Mouse (Mus musculus) kidney, postnatal 25 days (tissue): ENCODE measurements at regions not wholly inside any gene's neighbourhood (a gene's known extent, or its start where the extent isn't known, plus 50 kb on each side); places are given as distances from the start of the nearest gene placed in this dataset.

Source experiments
- DNase-seq, 2 experiments: peaks; one replicate each; pipeline ENCODE4 v3.0.0; 2021; ENCODE audit warnings: mixed read lengths in 2 of 2

DNA sequence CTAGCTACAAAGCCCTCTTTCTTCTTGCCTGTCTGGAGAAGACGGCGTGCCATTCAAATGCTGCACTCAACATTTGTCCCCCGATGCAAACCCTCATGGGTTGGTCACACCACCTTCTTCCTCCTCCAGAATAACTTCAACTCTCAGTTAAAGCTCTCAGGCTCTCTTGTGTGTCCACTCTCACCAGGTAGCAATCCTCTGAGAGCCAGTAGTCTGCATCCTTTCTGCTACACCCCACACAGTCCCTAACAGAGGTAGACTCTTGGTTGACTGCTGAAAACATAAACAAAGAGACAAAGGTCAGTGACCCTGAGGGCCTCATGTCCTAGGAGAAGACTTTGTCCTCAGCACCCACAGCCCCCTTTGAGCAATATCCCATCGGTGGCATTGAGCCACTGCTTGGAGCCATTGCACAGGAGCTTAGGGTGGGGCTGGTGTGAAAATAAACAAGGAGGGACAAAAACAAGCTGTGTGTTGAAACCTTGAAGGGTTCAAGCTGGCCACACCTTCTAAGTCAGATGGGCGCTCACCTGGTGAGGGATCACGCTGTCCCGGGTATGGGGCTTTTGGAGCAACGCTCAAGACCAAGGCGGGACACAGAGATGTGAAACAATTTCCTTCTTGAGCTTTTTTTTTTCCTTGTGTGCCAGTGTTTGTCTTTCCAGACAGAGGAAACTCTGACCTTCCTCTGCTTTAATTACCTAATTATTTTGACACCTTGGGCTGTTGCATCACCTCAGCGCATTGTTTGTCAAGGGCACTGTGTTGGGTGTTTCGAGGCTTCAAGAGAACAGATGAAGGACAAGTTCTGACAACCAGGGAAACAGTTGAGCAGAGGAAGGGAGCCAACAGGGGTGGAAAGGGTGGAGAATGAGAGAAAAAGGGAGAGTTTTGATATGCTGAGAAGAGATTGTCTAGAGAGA lies 101.4 kb upstream of the Bcl6 start:
- no peak for DNase-seq

DNA sequence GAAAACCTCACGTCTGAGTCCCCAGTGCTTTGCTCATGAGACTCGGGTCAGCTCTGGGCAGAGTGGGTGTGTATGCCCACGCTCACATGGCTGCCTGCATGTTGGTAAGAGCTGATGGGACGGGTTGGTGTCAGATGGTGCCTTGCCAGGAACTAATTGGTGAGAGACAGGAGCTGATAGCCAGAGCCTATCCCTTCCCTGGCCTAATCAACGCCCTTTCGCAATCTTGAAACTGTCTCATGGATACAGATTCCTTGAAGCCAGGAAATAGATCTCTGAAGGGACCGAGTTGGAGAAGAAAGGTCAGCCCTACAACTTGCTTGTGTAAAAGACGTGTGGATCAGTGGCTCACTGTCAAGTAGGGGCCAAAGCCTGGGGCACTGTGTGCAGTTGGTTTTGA lies 95.3 kb upstream of the Bcl6 start:
- DNase-seq, result no peak

DNA sequence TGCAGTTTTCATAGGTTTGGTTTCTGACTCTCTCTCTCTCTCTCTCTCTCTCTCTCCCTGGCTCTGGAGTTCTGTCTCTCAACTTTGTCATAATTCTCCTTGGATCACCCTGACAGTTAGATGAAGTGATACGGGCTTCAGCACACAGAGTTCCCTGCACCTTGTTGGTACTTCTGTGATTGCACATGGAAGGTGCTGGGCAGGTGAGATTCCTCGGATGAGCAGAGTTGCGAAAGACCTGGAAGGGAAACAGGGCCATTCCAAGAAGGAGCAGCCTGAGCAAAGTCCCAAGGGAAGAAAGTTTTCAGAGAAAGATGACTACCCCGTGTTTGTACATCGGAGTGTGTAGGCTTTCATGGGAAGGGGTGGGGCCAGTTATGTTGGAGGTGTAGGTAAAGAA lies 91.8 kb upstream of the Bcl6 start:
- no peak for DNase-seq

DNA sequence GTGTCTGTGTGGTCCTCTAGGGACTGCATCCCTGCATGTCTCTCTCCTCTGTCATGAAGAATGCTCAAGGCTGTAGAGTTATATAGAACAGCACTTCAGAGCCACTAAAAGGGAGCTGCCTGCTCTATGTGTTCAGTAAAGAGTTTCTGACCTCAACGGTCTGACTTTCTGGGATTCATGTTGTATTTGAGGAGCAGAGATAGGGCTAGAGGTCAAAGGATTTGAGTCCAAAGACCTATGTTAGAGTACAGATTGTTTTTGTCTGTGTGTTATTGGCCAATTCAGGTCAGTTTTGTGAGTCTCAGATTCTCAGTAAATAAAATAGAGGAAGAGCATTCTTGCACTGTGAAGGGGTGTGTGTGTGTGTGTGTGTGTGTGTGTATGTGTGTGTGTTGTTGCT lies 90.0 kb upstream of the Bcl6 start:
- no peak for DNase-seq

DNA sequence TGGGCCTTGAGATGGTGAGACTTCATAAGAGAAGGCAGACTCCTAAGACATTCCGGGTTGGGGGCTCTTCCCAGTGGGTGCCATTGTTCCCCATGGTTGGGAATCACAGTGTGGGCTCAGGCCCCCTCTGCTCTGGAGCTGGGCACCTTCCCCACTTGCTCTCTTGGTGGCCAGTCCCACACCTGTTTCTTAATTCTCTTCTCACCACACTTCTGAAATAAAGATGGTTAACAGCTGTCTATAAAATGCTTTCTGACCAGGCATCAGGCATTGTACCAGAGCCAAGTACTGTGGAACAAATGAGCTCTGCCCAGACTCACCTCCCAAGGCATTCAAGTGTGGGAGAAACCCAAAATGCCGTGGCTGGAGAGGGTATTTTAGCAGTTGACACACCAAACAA lies 88.8 kb upstream of the Bcl6 start:
- DNase-seq, result no peak

DNA sequence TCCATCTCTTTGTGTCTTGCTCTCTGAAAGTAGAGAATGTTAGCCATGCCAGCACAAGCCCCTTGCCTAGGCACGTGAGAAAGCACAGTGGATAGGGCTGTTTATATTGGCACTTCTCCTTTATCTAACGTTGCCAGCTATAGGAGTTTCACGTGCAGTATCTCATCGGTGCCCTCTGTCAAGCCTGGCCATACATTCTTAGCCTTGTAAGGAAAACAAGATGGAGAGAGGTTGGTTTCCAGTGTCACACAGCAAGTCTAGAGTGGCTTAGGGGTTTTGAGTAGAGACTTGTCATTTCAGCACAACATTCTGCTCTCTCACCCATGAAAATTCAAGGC lies 88.1 kb upstream of the Bcl6 start:
- no peak for DNase-seq

DNA sequence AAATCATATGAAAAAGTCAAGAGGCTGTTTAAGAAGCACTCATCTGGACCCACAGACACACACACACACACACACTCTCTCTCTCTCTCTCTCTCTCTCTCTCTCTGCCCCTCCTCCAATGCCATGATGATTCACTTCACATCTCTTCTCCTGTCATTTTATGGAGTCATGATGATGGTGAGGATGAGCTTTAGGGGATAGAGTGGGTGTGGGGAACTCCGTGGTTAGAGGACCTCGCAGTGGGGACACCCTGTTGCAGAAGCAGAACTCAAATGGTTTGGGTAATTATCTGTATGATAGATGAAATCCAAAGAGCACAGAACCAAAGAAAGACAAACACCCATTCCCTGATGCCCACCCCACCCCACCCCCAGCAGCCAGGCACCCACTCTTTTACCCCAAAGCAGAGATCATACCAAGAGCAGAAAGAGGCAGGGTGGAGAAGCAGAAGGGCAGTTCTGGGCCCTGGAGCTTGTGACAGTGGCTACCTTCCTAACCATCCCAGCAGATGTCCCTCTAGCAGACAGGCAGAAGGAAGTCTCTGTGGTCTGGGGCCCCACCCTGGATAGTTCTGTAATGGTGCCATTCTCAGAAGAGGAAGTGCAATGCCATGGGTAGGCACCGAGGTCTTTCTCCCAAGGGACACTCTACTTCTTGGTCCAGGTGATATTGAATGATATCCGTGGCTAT lies 87.6 kb upstream of the Bcl6 start:
- no peak for DNase-seq

DNA sequence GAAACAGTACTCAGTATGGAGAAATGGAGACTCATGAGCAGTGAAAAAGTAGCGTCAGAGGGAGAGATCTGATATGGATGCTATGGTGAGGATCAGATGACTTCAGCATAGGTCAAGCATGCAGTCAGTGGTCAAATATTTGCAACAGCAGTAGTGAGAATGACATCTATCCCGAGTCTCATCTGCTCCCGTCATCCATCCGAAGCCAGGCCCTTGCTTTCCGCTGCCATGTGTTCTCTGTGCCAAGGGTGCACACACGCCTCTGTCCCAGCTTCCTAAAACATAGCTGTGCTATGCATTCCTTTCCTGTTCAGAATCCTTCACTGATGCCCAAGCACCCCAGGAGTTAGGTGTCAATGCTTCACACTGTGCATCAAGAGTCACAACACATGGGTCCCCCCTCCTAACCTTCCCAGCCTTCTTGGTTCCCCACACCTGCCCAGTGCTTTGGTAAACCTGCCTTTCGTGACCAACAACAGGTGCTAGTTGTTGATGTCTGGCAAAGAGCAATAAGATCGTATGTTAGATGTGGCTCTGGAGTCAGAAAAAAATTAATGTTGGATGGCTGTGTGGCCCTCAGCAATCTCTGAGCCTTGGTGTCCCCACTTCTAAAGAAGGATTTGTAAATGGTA lies 85.1 kb upstream of the Bcl6 start:
- no peak for DNase-seq

DNA sequence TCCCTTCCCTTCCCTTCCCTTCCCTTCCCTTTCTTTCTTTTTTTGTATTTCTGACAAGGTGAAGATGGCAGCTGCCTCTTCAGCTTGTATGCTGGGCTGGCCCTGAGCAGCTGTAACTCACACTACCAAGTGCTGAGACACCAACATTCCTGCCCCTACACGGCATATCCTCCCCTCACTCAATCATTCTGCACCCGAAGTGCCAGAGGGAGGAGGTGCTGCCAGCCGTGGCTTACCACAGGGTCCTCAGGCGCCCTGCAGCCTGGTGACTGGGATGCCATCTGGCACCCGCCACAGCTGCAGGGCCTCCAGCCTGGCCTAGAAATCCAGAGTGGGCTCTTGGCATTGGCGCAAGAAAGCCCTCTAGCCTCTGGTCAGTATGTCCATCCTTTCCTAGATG lies 84.4 kb upstream of the Bcl6 start:
- DNase-seq, result no peak

DNA sequence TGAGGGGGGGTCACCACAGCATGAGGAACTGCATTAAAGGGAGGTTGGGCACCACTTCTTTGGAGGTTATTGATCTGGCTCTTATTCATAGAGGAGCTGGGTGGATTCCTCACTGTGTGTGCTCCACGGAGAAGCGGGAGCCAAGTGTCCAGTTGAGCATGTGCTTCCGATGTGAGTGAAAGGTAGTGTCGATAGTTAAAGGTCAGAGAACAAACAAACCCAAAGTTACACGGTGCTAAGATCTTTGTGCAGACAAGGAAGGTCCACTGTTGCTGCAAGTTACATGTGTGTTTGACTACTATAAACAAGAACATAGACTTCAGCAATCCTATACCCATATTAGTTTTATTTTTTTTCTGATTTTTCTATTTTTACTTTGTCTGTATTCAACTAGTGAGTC lies 80.8 kb upstream of the Bcl6 start:
- no peak for DNase-seq

DNA sequence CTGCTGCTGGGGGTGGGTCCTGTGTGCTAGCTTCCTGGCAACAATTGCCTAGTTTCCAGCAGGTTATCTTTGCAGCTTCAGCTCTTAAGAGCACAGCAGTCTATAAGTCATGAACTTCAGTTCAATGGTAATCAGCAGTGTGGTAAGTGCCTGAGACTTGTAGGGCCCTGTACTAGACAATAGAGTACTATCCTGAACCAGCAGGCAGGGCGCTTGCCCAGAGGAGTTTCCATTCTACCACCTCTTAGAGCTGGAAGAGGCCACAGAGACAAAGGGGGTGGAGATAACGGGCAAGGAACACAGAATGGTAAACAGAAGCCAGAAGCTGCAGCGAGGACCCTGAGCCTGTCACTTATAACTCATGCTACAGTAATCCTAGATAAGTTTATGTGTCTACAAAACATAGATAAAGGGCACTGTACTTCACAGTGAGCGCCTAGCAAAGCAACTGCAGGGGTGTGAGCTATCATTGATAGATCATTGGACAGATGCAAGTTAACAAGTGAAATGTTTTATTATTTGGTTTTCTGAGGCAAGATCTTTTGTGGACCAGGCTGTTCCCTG lies 79.7 kb upstream of the Bcl6 start:
- DNase-seq, result no peak

DNA sequence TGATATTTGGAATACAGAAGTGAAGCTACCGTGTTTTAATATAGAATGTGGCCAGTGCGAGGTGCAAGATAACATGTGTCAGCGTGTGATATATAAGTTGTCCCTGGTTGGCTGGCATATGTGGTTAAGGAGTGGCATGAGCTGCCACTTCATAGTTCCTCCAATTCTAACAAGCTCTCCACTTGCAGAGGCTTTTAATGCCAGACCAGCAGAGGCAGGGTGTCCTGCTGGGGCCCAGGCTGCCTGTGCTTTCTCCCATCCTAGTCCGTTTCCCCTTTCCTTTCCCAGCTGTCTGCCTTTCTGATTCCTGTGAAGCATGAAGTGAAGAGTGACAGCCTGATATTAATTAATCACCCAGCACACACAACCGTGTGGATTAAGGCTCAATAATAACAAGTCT lies 73.7 kb upstream of the Bcl6 start:
- no peak for DNase-seq

DNA sequence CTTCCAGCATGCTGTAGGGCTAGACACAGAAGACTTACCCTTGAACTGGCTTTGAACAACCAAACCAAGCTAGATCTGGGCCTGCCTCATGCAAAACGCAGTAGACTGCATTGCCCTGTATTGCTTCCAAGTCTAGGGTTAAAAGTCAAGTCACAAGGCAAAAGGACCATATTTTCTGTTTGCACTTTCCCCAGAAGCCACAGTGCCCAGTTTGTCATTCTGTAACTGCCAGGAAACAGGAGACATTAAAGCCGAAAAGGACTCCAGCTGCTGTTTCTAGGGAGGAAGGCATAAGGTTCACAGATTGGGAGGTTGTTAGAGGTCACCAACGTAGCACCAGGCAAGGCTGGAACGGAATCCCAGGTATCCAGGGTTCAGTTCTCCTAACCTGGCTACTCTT lies 72.8 kb upstream of the Bcl6 start:
- DNase-seq, result peak in 1 of 2 experiments; percentile 21

DNA sequence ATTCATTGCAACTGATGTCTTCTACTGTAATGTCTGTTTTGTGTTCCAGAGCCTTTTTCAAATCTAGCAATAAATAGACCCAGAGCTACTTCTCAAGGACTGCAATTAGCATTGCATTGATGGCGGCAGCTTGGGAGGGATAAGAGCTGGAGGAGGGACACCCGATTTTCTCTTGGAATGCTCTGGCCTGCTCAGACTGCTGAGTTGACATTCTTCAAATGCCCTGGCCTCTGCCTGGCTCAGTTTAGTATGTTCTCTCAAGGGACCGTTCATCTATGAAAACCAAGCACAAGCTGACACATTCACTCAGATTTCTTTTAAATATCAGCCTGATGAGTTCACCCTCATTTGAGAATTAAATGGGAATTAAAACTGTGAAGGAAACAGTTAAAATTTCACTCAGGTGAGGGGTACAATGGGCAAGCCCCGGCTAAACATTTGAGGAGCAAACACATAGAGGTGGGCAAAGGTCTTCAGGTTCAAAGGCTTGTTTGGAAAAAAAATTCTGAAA lies 70.5 kb upstream of the Bcl6 start:
- peak; percentile 34 to 47 for DNase-seq

DNA sequence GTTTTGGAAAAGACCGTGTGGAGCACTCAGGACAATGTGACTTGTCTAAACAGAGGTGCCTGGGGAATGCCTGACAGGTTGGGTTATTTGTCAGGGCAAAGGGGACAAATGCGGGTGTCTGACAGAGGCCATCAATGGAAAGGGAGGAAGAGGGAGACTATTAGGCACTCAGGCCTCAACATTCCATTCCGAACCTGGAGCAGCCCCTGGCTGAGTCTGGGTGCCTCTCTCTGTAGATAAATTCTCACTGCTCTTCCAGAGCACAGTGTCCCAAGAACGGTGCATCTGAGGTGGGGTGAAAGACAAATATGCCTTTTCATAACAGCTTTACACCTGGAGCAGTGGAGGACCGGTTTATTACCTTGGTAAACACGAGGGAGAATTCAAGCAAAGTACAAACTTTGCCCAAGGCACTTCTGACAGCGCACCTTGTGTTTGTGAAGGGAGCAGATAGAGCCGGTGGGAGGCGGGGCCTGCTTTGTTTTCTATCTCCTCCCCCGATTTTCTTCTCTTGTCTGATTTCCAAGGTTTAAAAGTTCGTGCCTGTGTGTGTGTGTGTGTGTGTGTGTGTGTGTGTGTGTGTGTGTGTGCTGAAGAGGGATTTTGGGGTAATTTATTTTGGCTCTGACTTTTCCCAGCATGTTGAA lies 68.4 kb upstream of the Bcl6 start:
- peak; percentile 53 to 71 for DNase-seq

DNA sequence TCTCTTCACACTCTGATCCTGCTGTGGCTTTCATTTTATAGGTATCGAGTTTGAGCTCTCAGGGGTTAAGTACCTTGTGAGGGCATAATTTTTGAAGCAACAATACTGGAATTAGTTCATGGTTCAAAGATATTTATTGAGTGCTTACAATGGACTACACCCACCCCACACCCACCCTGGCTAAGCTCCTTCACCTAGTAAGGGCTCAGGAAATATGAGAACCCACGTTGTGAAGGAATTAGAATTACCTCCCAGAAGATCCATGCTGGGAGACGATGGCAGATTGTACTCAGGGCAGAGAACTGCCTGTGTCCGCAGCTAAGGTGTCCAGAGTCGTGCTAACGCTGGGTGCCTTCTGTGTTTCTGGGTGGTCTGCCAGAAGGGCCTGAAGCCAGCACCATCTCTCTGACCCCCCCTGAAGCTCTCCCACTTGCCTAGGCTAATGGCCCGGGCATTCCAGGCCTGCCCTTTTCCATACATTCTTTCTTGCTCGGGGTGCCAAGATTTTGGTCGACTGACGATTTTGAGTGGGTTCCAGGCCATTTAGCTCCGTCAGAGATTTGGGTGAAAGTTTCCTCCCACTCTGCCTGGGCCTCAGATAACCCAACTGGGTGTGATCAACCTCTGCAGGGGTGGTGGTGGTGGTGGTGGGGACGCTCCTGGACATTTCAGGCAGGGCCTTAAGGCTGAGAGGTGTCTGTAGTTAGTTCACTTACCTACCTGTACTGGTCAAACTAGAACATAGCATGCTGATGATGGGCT lies 67.7 kb upstream of the Bcl6 start:
- DNase-seq, result no peak

DNA sequence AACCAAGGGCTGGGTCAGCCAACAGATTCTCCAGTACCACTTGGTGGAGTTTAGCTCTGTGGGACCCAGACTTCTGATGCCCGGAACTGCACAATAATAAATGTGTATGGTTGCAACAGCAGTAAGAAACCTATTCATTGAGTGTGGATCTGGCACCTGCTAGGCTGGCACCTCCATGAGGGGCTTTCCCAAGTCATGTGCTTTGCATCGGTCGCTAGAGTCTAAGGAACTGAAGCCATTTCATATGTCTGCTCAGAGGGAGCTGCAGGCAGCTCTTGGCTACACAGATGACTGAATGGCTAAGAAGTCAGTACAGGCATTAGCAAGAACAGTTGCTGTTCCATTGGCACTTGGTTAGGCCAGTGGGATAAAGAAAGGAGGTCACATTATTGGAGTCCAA lies 65.6 kb upstream of the Bcl6 start:
- no peak for DNase-seq

DNA sequence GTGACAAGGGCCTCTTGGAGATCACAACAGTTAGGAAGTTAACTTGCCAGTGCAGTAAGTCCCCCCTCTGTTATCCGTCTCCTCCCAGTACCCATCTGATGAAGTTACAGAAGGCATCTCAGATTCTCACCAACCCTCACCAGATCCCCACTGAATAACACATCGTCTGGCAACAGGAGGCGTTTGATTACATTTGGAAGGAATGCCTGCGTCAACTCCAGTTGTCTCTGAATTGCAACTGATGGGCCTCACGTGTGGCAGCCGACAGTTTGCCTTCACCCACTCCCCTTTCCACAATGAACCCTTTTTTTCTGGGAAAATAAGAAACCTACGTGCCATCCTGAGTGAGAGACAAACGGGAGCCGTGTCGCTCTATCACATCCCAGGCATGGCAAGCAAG lies 64.8 kb upstream of the Bcl6 start:
- no peak for DNase-seq

DNA sequence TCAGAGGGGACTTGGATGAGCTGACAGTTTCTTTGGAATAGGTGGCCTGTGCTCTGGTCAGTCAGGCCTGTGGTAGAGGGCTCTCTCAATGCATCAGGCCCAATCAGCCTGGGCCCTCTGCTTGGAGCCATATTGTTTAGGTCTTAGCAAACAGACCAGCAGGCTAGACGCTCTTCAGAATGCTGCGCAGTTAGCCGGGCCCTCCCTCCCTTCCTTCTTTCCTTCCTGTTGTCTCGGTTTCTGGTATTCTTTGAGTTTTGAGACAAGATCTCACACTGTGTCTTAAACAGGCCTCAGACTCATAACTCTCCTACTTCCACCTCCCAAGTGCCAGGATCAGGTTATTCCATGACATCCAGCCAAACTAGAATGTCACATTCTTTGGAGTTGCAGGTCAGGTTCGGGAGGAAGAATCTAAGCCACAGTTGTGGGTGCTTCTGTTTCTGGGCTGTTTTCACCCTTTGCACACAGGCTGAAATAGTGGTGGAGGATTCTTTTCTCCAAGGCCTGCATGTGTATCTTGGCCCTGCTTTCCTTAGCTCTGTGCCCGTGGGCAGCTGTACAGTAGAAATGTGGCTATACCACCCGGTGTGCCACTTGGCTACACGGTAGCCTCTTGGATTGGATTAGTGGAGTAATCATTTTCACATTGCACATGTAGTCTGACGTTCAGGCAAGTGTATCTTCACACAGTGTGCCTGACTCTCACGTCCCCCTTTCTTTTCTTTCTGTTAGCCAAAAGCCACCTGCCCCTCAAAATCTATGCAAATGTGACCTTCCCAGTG lies 62.4 kb upstream of the Bcl6 start:
- no peak for DNase-seq

DNA sequence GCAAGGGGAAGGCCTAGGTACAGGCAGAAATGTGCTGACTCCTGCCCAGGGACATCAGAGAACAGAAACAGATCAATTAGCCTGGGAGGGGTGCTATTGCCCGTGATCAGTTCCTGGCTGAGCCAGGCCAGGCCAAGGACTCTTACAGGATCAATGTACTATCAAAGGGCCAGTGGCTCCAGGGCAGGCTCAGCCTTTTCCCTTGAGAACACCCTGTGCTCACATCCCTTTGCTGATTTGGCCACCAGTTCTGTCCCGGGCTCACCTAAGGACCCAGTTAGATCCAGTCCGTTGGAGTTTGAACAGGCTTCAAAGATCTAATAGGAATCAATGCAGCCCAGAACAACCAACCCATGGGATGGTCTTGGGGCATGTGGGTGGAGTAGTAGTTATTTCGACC lies 55.1 kb upstream of the Bcl6 start:
- DNase-seq, result no peak

DNA sequence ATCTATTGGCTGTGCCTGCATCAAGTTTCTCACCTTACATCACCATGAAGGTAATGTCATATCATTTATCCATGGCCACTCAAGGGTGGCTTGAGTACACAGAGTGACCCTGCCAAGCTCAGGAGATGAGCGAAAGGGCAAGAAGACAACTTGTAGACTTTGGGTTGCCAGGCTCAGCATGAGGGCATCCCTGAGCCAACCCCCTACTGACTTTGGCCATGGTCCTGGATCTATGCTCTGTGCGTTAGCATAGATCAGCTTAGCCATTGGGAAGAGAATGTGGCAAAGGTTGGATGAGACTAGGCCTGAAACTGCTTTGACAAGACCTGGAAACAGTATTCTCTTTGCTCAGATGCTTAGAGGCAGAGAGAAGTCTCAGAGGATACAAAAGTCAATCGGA lies 54.3 kb upstream of the Bcl6 start:
- peak; percentile 28 to 56 for DNase-seq
